Mouse (Mus musculus) embryonic facial prominence, embryonic 13.5 days (tissue): ENCODE data around the gene Insrr. TPM values are rescaled to one million over a fixed set of nuclear protein-coding genes. Genes with fewer than 3 reads are reported as not detected.
A peak's percentile ranks its signal among the peaks of the same experiment; 100 is the strongest.
"Not testable (repeated sequence)": the region's sequence is repeated elsewhere in the genome, so short reads cannot be mapped to it uniquely, and the experiment has no call there.

ENCODE experiments used
- ATAC-seq: fragments of 200-750 bp; cut with Nextera tagmentation; 2 replicates; pipeline ENCODE4 v1.8.0; 2017; ENCODE audit warnings: low read depth; ENCODE audit not compliant: insufficient number of reproducible peaks, insufficient read depth, low FRiP score, low TSS enrichment
- H3K27ac ChIP-seq: fragments of 300-500 bp; sonication (generic); 2 replicates; pipeline ENCODE4 v1.5.1; 2015; ENCODE audit warnings: moderate library complexity, mild to moderate bottlenecking, inconsistent platforms
- H3K27me3 ChIP-seq: fragments of 300-500 bp; sonication (generic); 2 replicates; pipeline ENCODE4 v1.6.1; 2015; ENCODE audit warnings: mild to moderate bottlenecking, inconsistent platforms
- H3K36me3 ChIP-seq: fragments of 300-500 bp; sonication (generic); 2 replicates; pipeline ENCODE4 v1.6.1; 2015; ENCODE audit warnings: mild to moderate bottlenecking, inconsistent platforms
- H3K4me1 ChIP-seq: fragments of 300-500 bp; sonication (generic); 2 replicates; pipeline ENCODE4 v1.6.1; 2015; ENCODE audit warnings: inconsistent platforms
- H3K4me2 ChIP-seq: fragments of 300-500 bp; sonication (generic); 2 replicates; pipeline ENCODE4 v1.6.1; 2015; ENCODE audit warnings: moderate library complexity, mild to moderate bottlenecking, inconsistent platforms
- H3K4me3 ChIP-seq: fragments of 300-500 bp; sonication (generic); 2 replicates; pipeline ENCODE4 v1.5.1; 2015; ENCODE audit warnings: mild to moderate bottlenecking, inconsistent platforms
- H3K9ac ChIP-seq: fragments of 300-500 bp; sonication (generic); 2 replicates; pipeline ENCODE4 v1.6.1; 2015; ENCODE audit warnings: mild to moderate bottlenecking, inconsistent platforms
- H3K9me3 ChIP-seq: fragments of 300-500 bp; sonication (generic); 2 replicates; pipeline ENCODE4 v1.6.1; 2016; ENCODE audit warnings: inconsistent platforms
- WGBS: fragments of 180-500 bp; shearing (Covaris S2); methylation state at CpG from one replicate; pipeline ENCODE4 v1.1.7; 2015; ENCODE audit warnings: mixed read lengths; 5-methylcytosine and 5-hydroxymethylcytosine counted together
- polyA plus RNA-seq: library from polyadenylated mRNA; unstranded; fragments of >200 nt; fragmentation: Nextera tagmentation; extraction: Ambion mirVana; gene quantifications from 2 replicates; pipeline ENCODE4 v1.2.1, GENCODE M21; 2015

Insrr gene
- polyA plus RNA-seq, 1 experiment from 2014 or later, result 0.80 TPM

DNA sequence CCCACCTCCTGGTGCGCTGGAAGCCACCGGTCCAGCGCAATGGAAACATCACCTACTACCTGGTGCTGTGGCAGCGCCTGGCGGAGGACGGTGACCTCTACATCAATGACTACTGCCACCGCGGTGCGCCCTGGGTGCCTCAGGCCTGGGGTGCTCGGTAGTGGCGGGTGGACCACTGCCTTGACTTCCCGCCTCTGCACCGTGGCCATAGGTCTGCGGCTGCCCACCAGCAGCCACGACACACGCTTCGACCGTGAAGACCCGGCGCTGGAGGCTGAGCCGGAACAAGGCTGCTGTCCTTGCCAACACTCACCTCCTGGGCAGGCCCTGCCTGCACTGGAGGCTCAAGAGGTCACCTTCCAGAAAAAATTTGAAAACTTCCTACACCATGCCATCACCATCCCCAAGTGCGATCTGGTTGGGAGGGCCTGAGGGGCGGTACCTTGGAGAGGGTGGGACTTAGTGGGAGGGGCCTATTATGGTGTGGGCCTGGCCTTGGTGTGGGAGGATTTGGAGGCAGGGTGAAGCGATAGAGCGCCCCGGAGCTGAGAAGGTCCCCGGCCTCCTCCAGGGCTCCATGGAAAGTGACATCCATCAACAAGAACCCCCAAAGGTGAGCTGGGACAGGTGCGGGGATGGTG lies 12.7 kb downstream of the Insrr start:
- Histone ChIP-seq H3K27ac (no peak overlapping the region), H3K9ac (no peak overlapping the region), H3K4me2 (peak overlapping the region; percentile 47), H3K9me3 (no peaks in the 10 kb centered on the region), H3K4me3 (peak overlapping the region; percentile 22), H3K36me3 (no peaks in the 10 kb centered on the region), H3K27me3 (peaks cover 93% of the 10 kb centered on the region), H3K4me1 (peaks cover 13% of the 10 kb centered on the region)
- 5% methylated on average over 28 of the region's 28 CpGs for WGBS
- peak; percentile 41; the same call in 1 of the 2 replicates for ATAC-seq

DNA sequence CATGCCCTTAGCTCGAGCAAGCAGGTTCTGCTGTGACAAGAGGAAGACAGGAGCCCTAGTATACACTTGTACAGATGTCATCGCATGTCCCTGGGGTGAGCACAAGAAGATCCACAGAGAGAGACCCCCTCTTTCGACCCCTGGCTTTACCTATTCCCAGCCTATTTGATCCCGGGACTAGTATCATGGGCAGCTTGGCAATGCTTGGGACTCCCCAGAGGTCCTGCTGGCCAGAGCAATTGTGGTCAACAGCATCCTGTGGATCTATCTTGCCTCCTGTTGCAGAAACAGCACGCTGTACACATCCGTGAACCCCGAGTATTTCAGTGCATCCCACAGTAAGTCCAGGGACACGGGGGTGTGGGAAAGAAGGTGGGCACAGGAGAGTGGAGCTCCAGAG lies 14.5 kb downstream of the Insrr start:
- no peak overlapping the region for H3K27ac ChIP-seq
- H3K4me3 ChIP-seq, result no peak overlapping the region
- no peak overlapping the region for H3K4me2 ChIP-seq
- peaks cover 92% of the 10 kb centered on the region for H3K27me3 ChIP-seq
- H3K9me3 ChIP-seq, result no peaks in the 10 kb centered on the region
- H3K9ac ChIP-seq, result no peak overlapping the region
- WGBS, result 86% methylated on average over 8 of the region's 8 CpGs
- peaks cover 16% of the 10 kb centered on the region for H3K4me1 ChIP-seq
- no peaks in the 10 kb centered on the region for H3K36me3 ChIP-seq
- ATAC-seq, result no peak

DNA sequence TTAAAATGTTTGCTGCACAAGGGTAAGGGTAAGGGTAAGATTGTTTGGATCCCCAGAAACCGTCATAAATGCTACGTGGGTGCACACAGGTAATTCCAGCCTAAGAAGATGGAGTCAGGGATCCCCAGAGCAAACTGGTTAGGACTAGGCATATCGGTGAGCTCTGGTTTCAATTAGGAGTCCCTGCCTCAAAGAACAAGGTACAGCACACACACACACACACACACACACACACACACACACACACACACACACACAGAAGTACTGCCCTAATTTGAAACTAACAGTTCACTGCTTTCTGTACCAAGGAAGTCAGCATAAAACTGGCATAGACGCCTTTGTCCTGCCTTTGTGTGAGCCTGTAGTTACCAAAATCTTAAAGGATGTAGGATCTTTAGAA lies 15.7 kb downstream of the Insrr start:
- no peak overlapping the region for H3K4me3 ChIP-seq
- H3K9ac ChIP-seq, result no peak overlapping the region
- no peak for ATAC-seq
- no peaks in the 10 kb centered on the region for H3K9me3 ChIP-seq
- H3K27me3 ChIP-seq, result peaks cover 89% of the 10 kb centered on the region
- H3K4me2 ChIP-seq, result no peak overlapping the region
- no peaks in the 10 kb centered on the region for H3K36me3 ChIP-seq
- 43% methylated on average over 4 of the region's 4 CpGs for WGBS
- no peak overlapping the region for H3K27ac ChIP-seq
- peaks cover 19% of the 10 kb centered on the region for H3K4me1 ChIP-seq

DNA sequence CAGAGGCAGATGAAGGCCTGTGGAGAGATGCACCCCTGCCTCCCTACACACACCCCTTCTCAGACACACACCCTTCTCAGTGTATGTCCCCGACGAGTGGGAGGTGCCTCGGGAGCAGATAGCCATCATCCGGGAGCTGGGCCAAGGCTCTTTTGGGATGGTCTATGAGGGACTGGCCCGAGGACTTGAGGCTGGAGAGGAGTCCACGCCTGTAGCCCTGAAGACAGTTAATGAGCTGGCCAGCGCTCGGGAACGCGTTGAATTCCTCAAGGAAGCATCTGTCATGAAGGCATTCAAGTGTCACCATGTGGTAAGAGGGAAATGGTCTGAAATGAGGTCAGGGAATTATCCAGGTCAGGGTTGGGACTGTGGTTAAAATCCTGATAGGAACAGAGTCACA lies 16.1 kb downstream of the Insrr start:
- no peaks in the 10 kb centered on the region for H3K9me3 ChIP-seq
- H3K4me1 ChIP-seq, result peaks cover 19% of the 10 kb centered on the region
- 50% methylated on average over 10 of the region's 10 CpGs for WGBS
- no peak overlapping the region for H3K4me2 ChIP-seq
- H3K27me3 ChIP-seq, result peaks cover 89% of the 10 kb centered on the region
- H3K4me3 ChIP-seq, result no peak overlapping the region
- ATAC-seq, result no peak
- no peak overlapping the region for H3K9ac ChIP-seq
- no peak overlapping the region for H3K27ac ChIP-seq
- no peaks in the 10 kb centered on the region for H3K36me3 ChIP-seq

DNA sequence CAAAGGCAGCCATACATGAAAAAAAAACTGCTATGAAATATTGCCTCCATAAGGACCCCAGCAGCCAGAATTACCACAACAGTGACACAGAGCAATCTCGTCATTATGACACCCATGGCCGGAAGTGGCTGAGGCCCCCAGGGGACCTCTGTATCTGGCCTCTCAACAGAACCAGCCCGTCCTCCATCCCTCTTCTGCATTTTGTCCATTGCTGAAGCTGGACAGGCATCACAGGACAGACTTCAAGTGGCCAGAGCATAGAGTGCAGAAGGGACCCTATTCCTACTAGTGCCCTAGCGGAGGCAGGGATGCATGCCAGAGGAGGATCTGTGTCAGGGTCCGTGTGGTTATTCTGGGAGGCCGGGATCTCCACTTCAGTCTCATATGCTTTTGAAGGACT lies 19.4 kb downstream of the Insrr start:
- Histone ChIP-seq H3K4me1 (0 out of 2 replicates have a peak, but pooled peaks cover 8% of the 10 kb centered on the region), H3K4me2 (peak overlapping the region; percentile 39), H3K27me3 (peaks cover 74% of the 10 kb centered on the region), H3K4me3 (no peak overlapping the region; the same call in 1 of the 2 replicates), H3K36me3 (no peaks in the 10 kb centered on the region), H3K9me3 (no peaks in the 10 kb centered on the region), H3K27ac (no peak overlapping the region), H3K9ac (no peak overlapping the region)
- no peak for ATAC-seq
- 58% methylated on average over 6 of the region's 6 CpGs for WGBS

DNA sequence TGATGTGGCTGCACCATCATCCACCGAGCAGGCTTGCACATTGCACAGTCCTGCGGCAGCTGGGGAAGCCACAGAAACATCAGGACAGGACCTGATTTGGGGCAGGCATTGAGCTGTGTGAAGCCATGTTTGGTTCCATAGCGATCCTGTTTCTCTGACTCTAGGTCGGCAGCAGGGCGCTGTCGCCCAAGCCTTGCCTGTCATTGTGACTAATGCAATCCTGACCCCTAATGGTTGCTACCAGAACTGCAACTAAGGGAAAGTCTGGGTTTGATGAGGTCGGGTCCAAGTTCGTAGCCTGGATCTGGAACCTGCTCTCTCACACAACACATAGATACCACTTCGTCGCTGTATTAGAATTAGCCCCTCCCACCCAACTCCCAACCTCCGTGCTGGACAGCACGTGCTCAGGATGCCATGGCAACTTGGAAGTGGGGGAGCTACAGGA lies 19.9 kb downstream of the Insrr start:
- H3K27ac ChIP-seq, result no peak overlapping the region
- 0 out of 2 replicates have a peak overlapping the region, but pooled peaks have one; percentile 16 for H3K9ac ChIP-seq
- ATAC-seq, result no peak
- H3K36me3 ChIP-seq, result no peaks in the 10 kb centered on the region
- 6% methylated on average over 12 of the region's 12 CpGs for WGBS
- H3K4me1 ChIP-seq, result 0 out of 2 replicates have a peak, but pooled peaks cover 8% of the 10 kb centered on the region
- H3K9me3 ChIP-seq, result no peaks in the 10 kb centered on the region
- no peak overlapping the region; the same call in 1 of the 2 replicates for H3K4me3 ChIP-seq
- H3K4me2 ChIP-seq, result peak overlapping the region; percentile 39
- peaks cover 69% of the 10 kb centered on the region for H3K27me3 ChIP-seq

DNA sequence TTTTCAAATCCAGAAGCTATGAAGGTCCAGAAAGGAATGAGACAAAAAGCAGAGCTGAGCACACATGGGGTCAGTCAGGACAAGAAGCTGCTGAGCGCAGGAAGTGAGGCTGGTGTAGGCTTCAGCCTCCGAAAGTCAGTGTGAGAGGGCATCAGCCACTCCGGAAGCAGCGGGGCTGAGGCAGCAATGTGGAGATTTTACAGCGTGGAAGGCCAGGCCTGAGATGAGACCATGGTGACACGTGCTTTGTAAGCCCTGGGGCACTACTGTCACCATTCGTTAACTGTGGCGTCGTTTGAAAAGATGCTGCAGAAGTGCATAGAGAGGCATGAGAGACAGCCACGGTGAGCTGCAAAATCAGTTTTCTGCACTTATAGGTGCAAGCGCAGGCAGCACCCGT lies 21.5 kb downstream of the Insrr start:
- ATAC-seq, result no peak
- H3K27ac ChIP-seq, result no peak overlapping the region
- H3K4me1 ChIP-seq, result 0 out of 2 replicates have a peak, but pooled peaks cover 5% of the 10 kb centered on the region
- H3K27me3 ChIP-seq, result peaks cover 58% of the 10 kb centered on the region
- no peaks in the 10 kb centered on the region for H3K9me3 ChIP-seq
- H3K36me3 ChIP-seq, result no peaks in the 10 kb centered on the region
- H3K4me2 ChIP-seq, result no peak overlapping the region
- no peak overlapping the region for H3K4me3 ChIP-seq
- no peak overlapping the region for H3K9ac ChIP-seq
- 56% methylated on average over 12 of the region's 12 CpGs for WGBS

DNA sequence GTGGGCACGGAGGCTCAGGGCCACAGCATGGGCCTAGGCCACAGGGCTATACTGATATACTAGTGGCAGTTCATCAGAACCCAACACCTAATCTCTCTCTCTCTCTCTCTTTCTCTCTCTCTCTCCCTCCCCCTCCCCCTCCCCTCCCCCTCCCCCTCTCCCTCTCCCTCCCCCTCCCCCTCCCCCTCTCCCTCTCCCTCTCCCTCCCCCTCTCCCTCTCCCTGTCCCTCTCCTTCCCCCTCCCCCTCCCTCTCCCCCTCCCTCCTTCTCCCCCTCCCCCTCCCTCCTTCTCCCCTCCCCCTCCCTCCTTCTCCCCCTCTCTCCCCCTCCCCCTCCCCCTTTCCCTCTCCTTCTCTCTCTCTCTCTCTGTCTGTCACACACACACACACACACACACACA lies 27.5 kb downstream of the Insrr start, which contains the start of gene Pear1:
Gene Pear1 (minus strand): TSS at position 101 of the 400 bp plus-strand sequence.
- not testable (repeated sequence) for H3K9me3 ChIP-seq, H3K4me1 ChIP-seq
- WGBS, result 77% methylated on average over 1 of the region's 1 CpGs

DNA sequence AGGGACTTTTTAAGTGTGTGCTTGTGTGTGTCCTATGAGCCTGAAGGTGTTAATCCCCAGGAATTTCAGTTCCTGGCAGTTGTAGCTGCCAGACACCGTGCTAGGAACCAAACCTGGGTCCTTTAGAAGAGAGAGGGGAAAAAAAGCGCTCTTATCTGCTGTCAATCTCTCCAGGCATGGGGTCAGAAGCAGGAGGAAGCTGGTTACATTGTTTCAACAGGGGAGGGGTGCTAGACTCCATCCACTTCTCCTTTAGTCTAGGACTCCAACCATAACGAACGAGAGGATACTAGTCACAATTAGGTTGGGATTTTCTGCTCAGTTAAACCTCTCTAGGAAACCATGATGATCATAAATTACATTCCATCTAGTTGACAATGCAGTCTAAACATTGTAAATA lies 31.7 kb downstream of the Insrr start:
- no peaks in the 10 kb centered on the region for H3K36me3 ChIP-seq
- no peak overlapping the region for H3K4me2 ChIP-seq
- no peak overlapping the region for H3K27ac ChIP-seq
- H3K27me3 ChIP-seq, result 0 out of 2 replicates have a peak, but pooled peaks cover 4% of the 10 kb centered on the region
- H3K4me1 ChIP-seq, result no peaks in the 10 kb centered on the region
- no peaks in the 10 kb centered on the region for H3K9me3 ChIP-seq
- WGBS, result 49% methylated on average over 4 of the region's 4 CpGs
- no peak overlapping the region for H3K9ac ChIP-seq
- ATAC-seq, result no peak
- H3K4me3 ChIP-seq, result no peak overlapping the region

More for the DNA sequence above, 27.5 kb downstream of the Insrr start, which contains the start of gene Pear1:
- H3K36me3 ChIP-seq, H3K27me3 ChIP-seq, H3K9ac ChIP-seq, ATAC-seq, H3K27ac ChIP-seq, H3K4me2 ChIP-seq, H3K4me3 ChIP-seq: not testable (repeated sequence)

DNA sequence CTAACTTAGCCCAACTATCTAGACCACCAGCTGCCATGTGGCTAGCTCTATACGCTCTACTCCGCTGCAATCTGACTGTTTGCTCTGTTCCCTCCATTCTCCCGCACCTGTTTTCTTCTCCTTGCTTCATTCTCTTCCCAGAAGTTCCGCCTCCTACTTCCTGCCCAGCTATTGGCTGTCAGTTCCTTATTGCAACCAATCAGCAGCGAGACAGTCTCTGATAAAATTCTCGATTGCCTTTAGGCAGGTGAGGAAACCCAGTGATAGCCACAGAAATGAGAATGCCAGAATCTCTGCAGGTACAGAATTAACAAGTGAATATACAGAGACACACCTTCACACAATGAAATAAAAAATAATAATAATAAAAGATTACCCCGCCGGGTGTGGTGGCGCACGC lies 32.3 kb downstream of the Insrr start:
- Histone ChIP-seq H3K9ac (no peak overlapping the region), H3K27me3 (0 out of 2 replicates have a peak, but pooled peaks cover 4% of the 10 kb centered on the region), H3K36me3 (no peaks in the 10 kb centered on the region), H3K4me1 (no peaks in the 10 kb centered on the region), H3K27ac (no peak overlapping the region), H3K4me2 (no peak overlapping the region), H3K9me3 (no peaks in the 10 kb centered on the region), H3K4me3 (no peak overlapping the region)
- 51% methylated on average over 10 of the region's 10 CpGs for WGBS
- ATAC-seq, result no peak

DNA sequence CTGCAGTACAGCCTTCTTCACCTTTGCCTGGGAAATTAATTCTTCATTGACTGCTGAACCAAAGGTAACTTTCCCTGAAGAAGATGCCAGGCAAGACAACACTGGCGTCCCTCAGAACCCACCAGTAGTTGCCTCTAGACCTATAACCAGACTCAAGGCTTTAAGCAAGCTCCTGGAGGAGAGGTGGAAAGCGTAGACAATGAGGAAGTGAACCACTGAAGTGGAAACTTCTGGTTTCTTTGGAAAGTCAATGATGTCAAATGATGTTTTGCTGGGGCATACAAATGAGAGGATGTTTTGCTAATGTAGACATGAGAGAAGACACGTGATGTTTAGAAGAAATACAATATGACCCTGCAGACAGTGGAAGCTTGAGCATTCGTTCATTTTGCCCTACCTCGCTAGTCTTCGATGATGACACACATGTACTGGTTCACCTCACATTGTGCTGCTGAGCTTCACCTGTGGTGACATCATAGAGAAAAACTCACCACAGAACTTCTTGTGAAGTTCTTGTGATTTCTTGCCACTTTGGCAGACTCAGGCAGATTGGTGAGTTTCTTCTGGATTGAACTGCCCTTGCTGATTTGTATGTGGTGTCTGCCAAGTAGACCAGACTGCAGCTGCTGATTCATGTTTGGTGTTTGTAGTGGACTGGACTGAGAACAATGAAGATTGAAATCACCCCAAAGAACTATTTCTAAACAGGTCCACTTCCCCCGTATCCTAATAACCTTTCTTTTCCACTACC lies 35.5 kb downstream of the Insrr start:
- H3K27ac ChIP-seq, result no peak overlapping the region
- H3K4me2 ChIP-seq, result no peak overlapping the region
- WGBS, result 84% methylated on average over 7 of the region's 7 CpGs
- no peak overlapping the region for H3K4me3 ChIP-seq
- 0 out of 2 replicates have a peak, but pooled peaks cover 4% of the 10 kb centered on the region for H3K27me3 ChIP-seq
- H3K9ac ChIP-seq, result no peak overlapping the region
- no peaks in the 10 kb centered on the region for H3K36me3 ChIP-seq
- H3K4me1 ChIP-seq, result no peaks in the 10 kb centered on the region
- H3K9me3 ChIP-seq, result no peaks in the 10 kb centered on the region
- no peak for ATAC-seq

DNA sequence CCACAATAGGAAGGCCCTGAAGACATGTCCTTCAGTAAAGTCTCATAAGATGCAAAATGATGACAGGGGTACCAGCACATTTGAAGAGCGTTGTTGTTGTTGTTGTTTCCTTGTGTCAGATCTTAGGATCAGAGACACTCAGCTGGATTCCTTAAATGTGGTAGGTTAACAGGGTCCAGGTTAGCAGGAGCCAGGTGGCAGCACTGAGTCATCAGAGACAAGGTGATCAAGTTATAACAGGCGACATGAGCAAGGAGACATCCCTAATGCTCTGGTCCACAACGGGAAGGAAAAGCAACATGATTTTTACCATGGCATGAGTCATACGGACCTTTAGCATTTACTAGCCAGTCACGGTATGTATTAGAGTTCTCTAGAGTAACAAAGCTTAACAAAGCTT lies 36.7 kb downstream of the Insrr start:
- Histone ChIP-seq H3K4me3 (no peak overlapping the region), H3K36me3 (no peaks in the 10 kb centered on the region), H3K27ac (no peak overlapping the region), H3K9me3 (no peaks in the 10 kb centered on the region), H3K9ac (no peak overlapping the region), H3K4me1 (no peaks in the 10 kb centered on the region), H3K27me3 (0 out of 2 replicates have a peak, but pooled peaks cover 4% of the 10 kb centered on the region), H3K4me2 (no peak overlapping the region)
- ATAC-seq, result no peak
- 63% methylated on average over 5 of the region's 5 CpGs for WGBS
